Mouse (Mus musculus) intestine, postnatal 0 days (tissue): ENCODE results near the gene Gpr37l1. TPM values are rescaled to one million over a fixed set of nuclear protein-coding genes. Genes with fewer than 3 reads are reported as not detected.
A peak's percentile ranks its signal among the peaks of the same experiment; 100 is the strongest.

Experiments used
- ATAC-seq: fragments of 200-750 bp; cut with Nextera tagmentation; 2 replicates; pipeline ENCODE4 v1.8.0; 2017; ENCODE audit warnings: mild to moderate bottlenecking, moderate TSS enrichment, moderate library complexity
- H3K27ac ChIP-seq: fragments of 300-500 bp; sonication (generic); 2 replicates; pipeline ENCODE4 v1.5.1; 2014; ENCODE audit warnings: mild to moderate bottlenecking, low read depth, low read length, moderate library complexity
- H3K27me3 ChIP-seq: fragments of 300-500 bp; sonication (generic); replicated peaks from 2 replicates; pipeline ENCODE4 v1.6.1; 2014; ENCODE audit warnings: low read length, mixed read lengths; ENCODE audit not compliant: control insufficient read depth, insufficient read depth
- H3K36me3 ChIP-seq: fragments of 300-500 bp; sonication (generic); 2 replicates; pipeline ENCODE4 v1.6.1; 2014; ENCODE audit warnings: mild to moderate bottlenecking, moderate library complexity; ENCODE audit not compliant: control insufficient read depth, insufficient read depth
- H3K4me1 ChIP-seq: fragments of 300-500 bp; sonication (generic); replicated peaks from 2 replicates; pipeline ENCODE4 v1.6.1; 2014; ENCODE audit warnings: antibody characterized with exemption, low read length, mixed read lengths; ENCODE audit not compliant: control insufficient read depth, insufficient read depth
- H3K4me2 ChIP-seq: fragments of 300-500 bp; sonication (generic); replicated peaks from 2 replicates; pipeline ENCODE4 v1.6.1; 2014; ENCODE audit warnings: low read depth, mild to moderate bottlenecking, moderate library complexity
- H3K4me3 ChIP-seq: fragments of 300-500 bp; sonication (generic); 2 replicates; pipeline ENCODE4 v1.5.1; 2014; ENCODE audit warnings: low read depth, low read length
- H3K9ac ChIP-seq: fragments of 300-500 bp; sonication (generic); 2 replicates; pipeline ENCODE4 v1.6.1; 2014; ENCODE audit warnings: mild to moderate bottlenecking, low read depth, low read length
- H3K9me3 ChIP-seq: fragments of 300-500 bp; sonication (generic); 2 replicates; pipeline ENCODE4 v1.6.1; 2016; ENCODE audit warnings: mixed run types; ENCODE audit not compliant: control insufficient read depth
- CTCF ChIP-seq: sonication (generic); IDR thresholded peaks from 2 replicates; pipeline ENCODE4 v1.5.1; 2016; ENCODE audit warnings: low read depth, mild to moderate bottlenecking, control low read depth, antibody characterized with exemption, moderate library complexity
- WGBS: fragments of 180-500 bp; shearing (Covaris S2); extraction: QIAGEN DNeasy Blood & Tissue Kit; methylation state at CpG from one replicate; pipeline ENCODE4 v1.1.7; 2014; 5-methylcytosine and 5-hydroxymethylcytosine counted together
- polyA plus RNA-seq: library from polyadenylated mRNA; unstranded; fragments of >200 nt; fragmentation: Nextera tagmentation; extraction: Ambion mirVana; gene quantifications from 2 replicates; pipeline ENCODE4 v1.2.1, GENCODE M21; 2015

Gpr37l1 gene
- polyA plus RNA-seq, 1 experiment from 2014 or later, result 2.0 TPM

DNA sequence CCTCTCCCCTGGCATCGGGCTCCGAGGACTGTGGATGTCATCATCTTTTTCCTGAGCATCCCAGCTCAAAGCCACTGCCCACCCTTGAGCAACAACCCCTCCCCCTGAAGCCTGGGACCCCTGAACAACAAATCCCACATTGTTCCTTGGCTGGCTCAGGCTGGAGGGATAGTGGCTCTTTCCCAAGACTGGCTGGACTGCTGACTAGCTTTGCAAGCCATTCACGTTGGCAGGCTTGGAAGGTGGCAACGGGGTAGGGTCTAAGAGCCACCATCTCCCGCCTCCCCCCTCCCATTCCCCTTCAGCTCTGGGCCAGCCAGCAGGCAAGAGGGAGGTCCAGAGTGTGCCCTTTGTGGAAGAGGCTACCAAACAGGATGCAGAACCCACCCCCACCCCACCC is 8.8 kb downstream of the Gpr37l1 start:
- no peak for TF ChIP-seq CTCF
- 69% methylated on average over 5 of the region's 5 CpGs for WGBS
- Histone ChIP-seq H3K4me3 (no peak overlapping the region), H3K9ac (no peak overlapping the region), H3K4me1 (no peaks in the 10 kb centered on the region), H3K27me3 (no peaks in the 10 kb centered on the region), H3K27ac (no peak overlapping the region), H3K4me2 (no peak overlapping the region), H3K36me3 (peaks cover 18% of the 10 kb centered on the region), H3K9me3 (no peaks in the 10 kb centered on the region)
- ATAC-seq, result no peak

- Histone ChIP-seq H3K36me3 (peaks cover 22% of the 10 kb centered on the region), H3K9ac (no peak overlapping the region), H3K4me1 (no peaks in the 10 kb centered on the region), H3K4me3 (no peak overlapping the region), H3K27ac (no peak overlapping the region), H3K4me2 (no peak overlapping the region), H3K9me3 (no peaks in the 10 kb centered on the region), H3K27me3 (no peaks in the 10 kb centered on the region)
- WGBS, result 87% methylated on average over 6 of the region's 6 CpGs
- TF ChIP-seq CTCF, result no peak
- ATAC-seq, result no peak
Measured at GRCm38 (mm10) chr1:135156300-135156699, 11.2 kb downstream of the Gpr37l1 start.

DNA sequence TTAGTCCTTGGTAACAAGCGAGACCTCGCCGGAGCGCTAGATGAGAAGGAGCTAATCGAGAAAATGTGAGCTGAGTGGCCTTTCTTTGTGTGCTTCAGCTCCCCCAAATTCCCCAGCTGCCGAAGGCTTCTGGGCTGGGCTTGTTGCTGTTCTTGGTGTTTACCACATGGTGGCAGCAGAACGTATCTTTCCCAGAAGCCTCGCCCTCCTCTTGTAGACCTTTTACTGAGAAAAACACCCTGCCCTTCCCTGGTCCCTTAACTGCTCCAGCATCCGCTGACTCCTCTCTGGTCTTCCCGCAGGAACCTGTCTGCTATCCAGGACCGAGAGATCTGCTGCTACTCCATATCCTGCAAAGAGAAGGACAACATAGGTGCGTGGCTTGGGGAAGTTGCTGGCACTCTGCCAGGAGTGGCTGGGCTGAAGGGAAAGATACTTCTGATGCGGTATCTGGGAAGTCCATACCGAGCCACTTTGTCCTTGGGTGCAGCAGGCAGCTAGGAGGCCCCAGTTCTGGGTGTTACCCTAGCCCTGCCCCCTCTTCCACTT is 13.0 kb downstream of the Gpr37l1 start:
- Histone ChIP-seq H3K27ac (peak overlapping the region; percentile 21; the same call in 1 of the 2 replicates), H3K4me2 (peak overlapping the region; percentile 49), H3K4me3 (no peak overlapping the region), H3K9me3 (no peaks in the 10 kb centered on the region), H3K36me3 (peaks cover 22% of the 10 kb centered on the region), H3K27me3 (no peaks in the 10 kb centered on the region), H3K9ac (0 out of 2 replicates have a peak overlapping the region, but pooled peaks have one; percentile 17), H3K4me1 (no peaks in the 10 kb centered on the region)
- ATAC-seq, result peak; percentile 71
- peak; percentile 89 for TF ChIP-seq CTCF
- 2% methylated on average over 14 of the region's 14 CpGs for WGBS

- WGBS, result 31% methylated on average over 13 of the region's 13 CpGs
- ATAC-seq, result 0 out of 2 replicates have a peak, but pooled peaks have one; percentile 3
- no peaks in the 10 kb centered on the region for H3K9me3 ChIP-seq
- H3K4me3 ChIP-seq, result no peak overlapping the region
- peaks cover 2% of the 10 kb centered on the region; the same call in 1 of the 2 replicates for H3K4me1 ChIP-seq
- peak overlapping the region; percentile 49 for H3K4me2 ChIP-seq
- no peaks in the 10 kb centered on the region for H3K27me3 ChIP-seq
- 0 out of 2 replicates have a peak overlapping the region, but pooled peaks have one; percentile 17 for H3K9ac ChIP-seq
- TF ChIP-seq CTCF, result no peak
- peak overlapping the region; percentile 21 for H3K27ac ChIP-seq
- peaks cover 22% of the 10 kb centered on the region for H3K36me3 ChIP-seq
Measured at GRCm38 (mm10) chr1:135154011-135154410, 13.5 kb downstream of the Gpr37l1 start.

DNA sequence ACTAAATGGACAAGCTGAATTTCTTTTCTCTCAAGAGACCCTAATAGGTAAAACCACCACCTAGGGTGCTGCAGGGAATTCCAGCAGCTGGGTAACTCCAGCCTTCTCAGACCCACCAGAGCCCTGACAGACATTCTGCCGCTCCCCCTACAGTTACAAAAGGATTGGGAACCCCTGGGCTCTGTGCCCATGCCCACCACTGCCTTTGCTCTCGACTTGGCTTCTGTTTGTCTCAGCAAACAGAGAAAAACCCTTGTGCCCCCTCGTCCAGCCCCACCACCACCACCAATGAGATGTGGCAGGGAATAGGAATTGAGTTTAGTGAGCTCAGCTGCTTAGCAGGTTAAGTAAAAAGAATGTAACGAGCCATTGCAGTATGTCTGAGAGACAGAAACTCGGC is 18.5 kb downstream of the Gpr37l1 start:
- no peak overlapping the region for H3K4me3 ChIP-seq
- H3K4me2 ChIP-seq, result peak overlapping the region; percentile 30; the same call in 1 of the 2 replicates
- 73% methylated on average over 5 of the region's 5 CpGs for WGBS
- H3K36me3 ChIP-seq, result peaks cover 4% of the 10 kb centered on the region; the same call in 1 of the 2 replicates
- H3K27me3 ChIP-seq, result peaks cover 2% of the 10 kb centered on the region; the same call in 1 of the 2 replicates
- H3K27ac ChIP-seq, result no peak overlapping the region
- H3K9me3 ChIP-seq, result no peaks in the 10 kb centered on the region
- no peak overlapping the region for H3K9ac ChIP-seq
- no peak for TF ChIP-seq CTCF
- peaks cover 8% of the 10 kb centered on the region for H3K4me1 ChIP-seq
- ATAC-seq, result no peak

DNA sequence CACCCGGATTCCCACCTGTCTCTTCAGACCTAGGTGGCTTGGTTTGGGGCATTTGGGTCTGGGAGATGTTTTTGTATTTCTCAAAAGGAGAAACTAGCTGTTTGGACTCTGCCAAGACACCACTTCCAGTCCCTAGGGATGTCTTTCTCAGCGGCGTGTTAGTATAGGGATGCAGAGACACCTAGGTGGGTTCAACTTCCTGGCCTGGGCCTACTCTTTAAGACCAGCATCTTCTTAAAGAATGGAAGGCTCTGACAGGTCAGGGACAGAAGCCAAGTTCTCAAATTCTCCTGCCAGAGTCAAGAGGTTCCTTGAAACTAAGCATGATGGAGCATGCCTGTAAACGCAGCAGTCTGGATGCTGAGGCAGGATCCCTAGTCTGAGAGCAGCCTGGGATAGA is 19.0 kb downstream of the Gpr37l1 start:
- Histone ChIP-seq H3K27me3 (peaks cover 2% of the 10 kb centered on the region; the same call in 1 of the 2 replicates), H3K9me3 (no peaks in the 10 kb centered on the region), H3K4me3 (peak overlapping the region; percentile 90; the same call in 1 of the 2 replicates), H3K27ac (no peak overlapping the region; the same call in 1 of the 2 replicates), H3K4me2 (peak overlapping the region; percentile 80), H3K36me3 (peaks cover 4% of the 10 kb centered on the region; the same call in 1 of the 2 replicates), H3K9ac (0 out of 2 replicates have a peak overlapping the region, but pooled peaks have one; percentile 95), H3K4me1 (peaks cover 8% of the 10 kb centered on the region)
- no peak for ATAC-seq
- TF ChIP-seq CTCF, result no peak
- 77% methylated on average over 4 of the region's 4 CpGs for WGBS
